Mouse (Mus musculus): Measurements from ENCODE around the gene Pfdn4.

Gene Pfdn4

DNA sequence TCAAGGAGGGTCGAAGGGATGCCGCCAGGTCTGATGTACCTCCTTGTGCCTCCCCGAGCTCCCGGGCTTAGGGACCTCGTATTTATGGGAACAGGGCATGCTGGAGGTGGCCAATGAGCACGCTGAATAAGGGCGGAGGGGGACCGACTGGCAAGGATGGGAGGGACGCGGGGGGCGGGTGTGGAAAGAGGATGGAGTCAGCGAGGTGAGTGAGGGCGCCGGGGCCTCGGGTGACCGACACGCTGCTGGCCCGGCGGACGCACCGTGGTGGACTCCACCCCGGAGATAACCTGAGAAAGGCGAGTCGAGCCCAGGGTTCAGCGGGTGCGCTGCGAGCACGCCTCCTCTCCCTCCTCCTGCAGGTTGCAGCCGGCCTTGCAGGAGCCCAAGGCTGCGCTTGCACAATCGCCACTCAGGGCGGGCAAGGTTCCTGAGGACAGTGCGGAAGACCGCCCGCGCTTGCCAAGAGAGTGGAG is 901 bp downstream of the Pfdn4 start, which contains the start of gene Cyp24a1:
Cyp24a1 (minus strand) TSS at position 55 of the 476 bp plus-strand sequence.
- no peak for DNase-seq (ENCODE audit: low spot score)

DNA sequence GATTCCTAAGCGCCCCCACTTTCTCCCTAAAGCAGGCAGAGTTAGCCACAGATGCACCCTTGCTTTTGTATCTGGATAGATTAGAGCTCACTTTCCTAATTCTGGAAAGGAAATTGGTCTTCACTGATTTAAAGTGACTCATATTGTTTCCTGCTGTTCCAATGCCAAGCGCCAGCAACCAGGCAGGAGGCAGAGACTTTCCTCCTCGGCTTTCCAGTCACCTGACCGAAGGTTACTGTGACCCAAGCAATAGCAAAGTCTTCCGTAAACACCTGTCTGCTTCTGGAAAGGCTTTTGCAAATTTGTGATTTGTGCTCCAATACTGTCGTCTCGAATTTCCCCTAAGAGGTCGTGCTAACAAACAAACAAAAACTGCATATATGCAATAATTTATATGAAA is 1.8 kb downstream of the Pfdn4 start:
- DNase-seq (ENCODE audit: low spot score): no peak

DNA sequence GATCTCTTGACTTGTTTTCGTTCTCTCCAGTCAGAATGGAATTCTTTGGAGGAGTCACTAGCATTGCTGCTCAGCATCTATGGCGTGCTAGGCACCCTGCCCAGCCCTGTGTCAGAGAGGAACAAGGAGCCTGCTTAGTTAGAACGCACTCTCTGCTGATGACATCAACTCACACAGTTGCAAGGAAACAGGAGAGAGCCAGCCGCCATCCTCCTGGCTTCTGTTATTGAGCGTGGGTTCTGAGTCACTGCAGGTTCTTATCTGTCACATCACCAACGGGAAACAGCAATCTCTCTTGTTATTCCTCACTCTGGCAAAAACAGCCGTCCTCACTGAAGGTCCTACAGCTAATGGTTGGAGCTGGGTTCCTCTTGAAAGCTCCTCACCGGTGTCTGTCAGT is 7.1 kb downstream of the Pfdn4 start:
- DNase-seq (ENCODE audit: low spot score): no peak

DNA sequence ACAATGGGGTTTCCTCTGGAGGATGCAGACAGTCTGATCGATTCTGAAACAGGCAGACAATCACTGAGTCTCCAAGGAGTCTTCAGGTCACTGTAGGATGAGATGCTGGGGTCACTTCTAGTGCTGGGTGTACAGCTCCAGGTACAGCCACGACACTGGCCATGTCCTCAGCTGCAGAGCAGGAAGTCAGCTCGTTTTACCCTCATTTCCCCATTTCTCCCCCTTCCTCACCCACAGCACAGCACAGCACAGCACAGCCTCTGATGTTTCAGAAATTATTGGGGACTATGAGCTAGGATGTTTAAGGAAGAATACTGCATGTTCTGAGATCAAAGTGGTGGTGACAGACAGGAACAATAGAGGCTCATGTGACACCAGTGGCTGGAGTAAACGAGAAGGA is 7.8 kb downstream of the Pfdn4 start:
- no peak for DNase-seq (ENCODE audit: low spot score)

DNA sequence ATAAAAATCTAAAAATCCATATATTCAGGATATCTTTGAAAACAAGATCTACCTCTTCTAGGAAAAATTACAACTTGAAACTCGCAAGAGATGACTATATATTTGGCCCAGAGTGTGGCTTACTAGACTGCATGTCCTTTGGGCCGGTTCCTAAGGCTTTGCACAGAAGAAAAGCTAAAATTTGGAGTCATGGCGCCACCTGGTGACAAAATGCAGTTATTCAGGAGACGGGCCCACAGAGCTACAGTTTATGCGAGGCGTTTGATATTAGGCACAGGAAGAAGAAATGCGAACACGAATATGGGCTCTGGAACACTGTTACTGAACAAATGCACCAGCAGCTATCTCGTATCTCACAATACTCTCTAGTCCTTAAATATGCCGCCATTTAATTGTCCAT is 11.5 kb downstream of the Pfdn4 start:
- DNase-seq (ENCODE audit: low spot score): peak; percentile 56

DNA sequence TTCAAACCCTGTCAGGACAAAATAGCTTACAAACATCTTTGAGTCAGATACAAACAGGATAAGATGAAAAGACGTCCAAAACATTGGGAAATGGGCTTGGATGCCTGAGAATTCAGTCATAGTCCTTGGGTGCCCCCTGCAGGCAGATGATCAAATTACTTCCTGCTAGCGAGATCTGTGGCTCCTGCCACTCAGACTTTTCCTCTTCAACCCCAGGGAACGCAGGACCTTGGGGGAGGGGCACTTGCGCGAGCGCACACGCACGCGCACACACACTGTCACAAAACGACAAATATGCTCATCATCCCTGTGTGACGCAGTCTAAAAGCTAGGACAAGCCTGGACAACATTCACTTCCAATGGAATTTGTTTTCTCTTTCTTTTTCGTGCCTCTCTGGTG is 12.6 kb downstream of the Pfdn4 start:
- DNase-seq (ENCODE audit: low spot score): peak; percentile 63

DNA sequence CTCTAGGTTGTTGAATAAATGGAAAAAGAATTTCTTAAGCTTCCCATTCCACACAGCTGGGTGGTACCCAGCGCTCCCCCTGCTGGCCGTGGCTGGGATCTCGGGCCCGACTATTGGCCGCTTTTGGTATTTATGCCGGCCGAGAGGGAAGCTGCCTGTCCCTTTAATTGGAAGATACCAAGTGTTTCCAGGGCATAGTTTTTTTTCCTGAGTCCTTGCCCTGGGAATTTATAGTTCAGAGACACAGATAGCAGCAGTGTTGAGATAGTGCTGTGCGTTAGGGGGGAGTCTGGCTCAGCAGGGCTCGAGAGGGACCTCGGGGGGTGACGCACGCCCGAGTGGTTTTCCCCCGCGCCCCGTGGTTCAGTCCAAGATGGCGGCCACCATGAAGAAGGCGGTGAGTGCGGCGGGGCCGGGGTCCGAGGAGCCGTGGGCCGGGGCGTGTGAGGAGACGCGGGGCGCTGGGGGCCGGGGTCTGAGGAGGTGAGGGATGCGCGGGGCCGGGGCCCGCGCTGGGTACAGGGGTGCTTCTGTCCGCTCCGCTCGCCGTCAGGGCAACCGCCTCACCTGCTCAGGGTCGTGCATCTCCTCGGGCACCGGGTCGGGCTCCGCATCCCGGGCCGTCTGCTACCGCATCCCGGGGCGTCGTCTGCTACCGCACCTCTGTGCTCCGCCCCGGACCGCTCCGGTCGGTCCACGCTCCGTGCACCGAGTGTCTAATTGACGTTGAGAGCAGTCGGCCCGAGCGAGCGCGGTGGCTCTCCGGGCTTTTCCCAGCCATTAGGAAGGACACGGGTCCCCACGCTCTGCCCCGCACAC is 15.1 kb downstream of the Pfdn4 start:
- peak; percentile 84 for DNase-seq (ENCODE audit: low spot score)

DNA sequence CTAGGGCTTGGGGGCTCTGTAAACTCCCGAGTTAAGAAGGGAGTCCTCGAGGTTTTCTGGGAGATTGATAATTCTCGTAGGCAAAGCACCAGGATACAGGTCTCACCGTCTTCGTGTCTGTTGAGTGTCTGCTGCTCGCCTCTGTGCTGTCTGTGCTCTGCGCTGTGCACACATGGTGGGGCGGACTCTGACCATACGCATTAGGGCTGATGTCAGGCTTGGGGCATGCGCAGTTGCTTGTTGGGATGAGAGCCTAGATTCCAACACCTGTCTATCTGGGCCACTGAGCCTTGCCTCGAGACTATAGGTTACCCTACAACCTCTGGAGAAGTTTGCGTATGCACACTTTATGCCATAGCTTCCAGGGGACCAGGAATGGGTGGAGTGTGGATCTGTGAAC is 17.5 kb downstream of the Pfdn4 start:
- no peak for DNase-seq (ENCODE audit: low spot score)

DNA sequence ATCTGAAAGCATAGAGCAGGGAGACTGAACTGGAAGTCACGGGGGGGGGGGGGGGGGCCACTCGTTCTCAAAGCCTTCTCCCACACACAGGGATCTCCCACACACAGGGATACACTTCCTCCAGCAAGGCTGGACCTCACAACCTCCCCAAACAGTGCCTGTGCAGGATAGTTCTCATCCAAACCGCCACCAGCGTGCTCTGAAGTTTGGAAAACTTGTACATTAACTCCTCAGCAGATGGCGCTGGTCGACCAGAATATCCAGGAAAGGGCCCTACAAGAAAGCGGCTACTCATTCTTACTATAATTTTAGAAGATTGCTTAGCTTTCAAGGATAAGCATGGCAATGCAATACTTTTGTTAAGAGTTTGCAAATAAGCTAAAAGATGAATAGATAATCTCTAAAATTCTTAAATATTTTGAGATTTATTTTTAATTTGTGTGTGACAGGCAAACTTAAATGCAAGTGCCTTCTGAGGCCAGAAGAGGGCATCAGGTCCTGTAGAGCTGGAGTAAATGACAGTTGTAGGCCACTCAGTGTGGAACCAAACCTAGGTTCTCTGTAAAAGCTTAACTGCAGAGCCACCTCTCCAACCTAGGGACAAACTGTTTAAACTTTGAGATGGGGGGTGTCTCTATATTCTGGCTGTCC is 24.2 kb downstream of the Pfdn4 start:
- DNase-seq (ENCODE audit: low spot score): no peak

DNA sequence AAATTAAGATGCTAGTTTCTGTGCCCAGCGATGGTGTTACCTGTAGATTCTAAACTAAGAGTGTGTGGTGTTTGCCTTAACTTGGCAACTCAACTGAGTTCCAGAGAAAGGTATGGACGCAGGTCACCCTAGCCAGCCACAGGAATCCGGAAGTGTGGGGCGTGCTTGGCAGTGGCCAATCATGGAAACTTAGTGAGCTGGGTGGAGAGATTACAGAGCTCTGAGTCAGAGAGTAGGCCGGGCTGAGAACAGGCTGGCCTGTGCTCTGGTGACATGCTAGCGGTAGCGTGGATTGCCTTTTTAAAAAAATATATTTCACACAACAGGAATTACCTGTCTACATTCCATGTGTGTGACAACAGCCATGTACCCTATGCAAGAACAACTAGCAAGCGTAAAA is 30.3 kb downstream of the Pfdn4 start:
- DNase-seq (ENCODE audit: low spot score): no peak

DNA sequence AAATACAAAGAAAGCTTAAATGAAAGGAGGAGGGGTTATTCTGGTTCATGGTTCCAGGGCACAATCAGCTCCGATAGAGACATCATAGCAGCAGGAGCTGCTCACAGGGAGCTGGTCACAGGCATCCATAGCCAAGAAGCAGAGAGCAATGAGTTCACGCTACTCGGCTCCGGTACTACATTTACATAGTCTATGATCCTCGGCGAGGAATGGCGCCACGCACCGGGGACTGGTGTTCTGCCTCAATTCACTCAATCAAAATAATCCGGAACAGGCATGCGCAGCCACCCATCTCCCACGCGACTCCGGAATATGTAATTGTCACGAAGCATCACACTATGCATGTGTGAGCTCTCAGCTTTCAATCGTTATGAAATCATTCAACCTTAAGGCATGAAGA is 31.8 kb downstream of the Pfdn4 start:
- DNase-seq (ENCODE audit: low spot score): no peak

DNA sequence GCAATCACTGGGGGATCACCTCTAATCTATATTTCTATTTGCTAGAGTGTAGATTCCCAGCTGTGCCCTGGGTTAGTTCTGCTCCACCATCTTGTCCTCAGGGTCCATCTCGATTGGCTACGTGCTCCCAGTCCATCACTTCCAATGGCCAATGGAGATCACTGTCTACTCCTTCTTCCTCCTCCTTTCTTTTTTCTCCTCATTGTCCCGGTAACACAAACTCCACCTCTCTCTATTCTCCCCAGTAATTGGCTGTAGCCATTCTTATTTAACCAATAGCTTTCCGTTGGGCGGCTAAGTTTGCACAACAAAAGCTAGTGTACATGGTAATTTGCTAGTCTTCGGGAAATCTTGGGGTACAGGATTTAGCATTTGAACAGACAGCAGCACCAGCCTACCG is 33.5 kb downstream of the Pfdn4 start:
- no peak for DNase-seq (ENCODE audit: low spot score)

DNA sequence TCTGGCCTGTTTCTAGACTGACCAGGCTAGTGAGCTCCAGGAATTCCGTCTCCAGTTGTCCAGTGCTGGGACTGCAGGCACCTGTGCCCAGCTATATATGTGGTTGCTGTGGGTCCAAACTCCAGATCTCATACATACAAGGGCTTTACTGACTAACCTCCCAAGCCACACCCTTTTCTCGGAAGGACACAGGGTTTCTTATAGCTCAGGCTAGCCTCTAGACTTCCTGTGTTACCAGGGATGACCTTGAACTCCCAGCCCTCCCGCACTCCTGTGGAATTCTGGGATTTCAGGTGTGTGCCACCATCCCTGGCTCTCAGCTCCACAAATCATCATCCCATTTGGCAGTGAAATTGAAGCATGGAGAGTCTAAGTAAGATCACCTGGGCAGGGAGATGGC is 34.0 kb downstream of the Pfdn4 start:
- no peak for DNase-seq (ENCODE audit: low spot score)

DNA sequence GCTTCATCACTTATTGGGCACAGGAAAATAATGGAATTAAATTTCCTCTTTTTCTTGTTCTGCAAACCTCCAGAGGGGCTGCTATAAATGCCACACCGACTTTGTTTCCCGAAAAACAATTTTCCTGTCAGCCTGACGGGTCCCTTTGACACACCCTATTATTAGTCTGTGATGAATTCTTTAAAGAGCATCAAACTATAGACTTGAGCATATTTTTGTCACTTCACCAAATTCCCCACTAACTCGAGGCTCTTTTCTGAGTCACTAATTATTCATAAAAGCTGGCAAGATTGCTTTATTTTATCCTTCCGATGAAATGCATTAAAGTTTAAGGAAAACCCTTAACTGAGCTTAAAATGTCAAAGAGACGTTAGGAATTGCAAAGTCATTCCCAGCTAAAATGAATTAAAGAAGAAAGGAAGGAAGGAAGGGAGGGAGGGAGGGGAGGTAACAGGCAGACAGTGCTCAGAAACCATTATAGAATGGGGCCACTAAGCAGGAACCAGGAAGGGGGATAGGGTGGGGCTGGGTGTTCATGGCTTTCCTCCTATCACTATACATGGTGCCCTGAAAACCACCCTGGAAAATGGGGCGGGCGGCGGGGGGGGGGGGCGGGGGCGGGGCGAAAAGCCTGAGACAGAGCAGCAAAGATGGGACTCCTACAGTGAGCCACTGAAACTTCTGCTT is 38.0 kb downstream of the Pfdn4 start:
- DNase-seq (ENCODE audit: low spot score): no peak

DNA sequence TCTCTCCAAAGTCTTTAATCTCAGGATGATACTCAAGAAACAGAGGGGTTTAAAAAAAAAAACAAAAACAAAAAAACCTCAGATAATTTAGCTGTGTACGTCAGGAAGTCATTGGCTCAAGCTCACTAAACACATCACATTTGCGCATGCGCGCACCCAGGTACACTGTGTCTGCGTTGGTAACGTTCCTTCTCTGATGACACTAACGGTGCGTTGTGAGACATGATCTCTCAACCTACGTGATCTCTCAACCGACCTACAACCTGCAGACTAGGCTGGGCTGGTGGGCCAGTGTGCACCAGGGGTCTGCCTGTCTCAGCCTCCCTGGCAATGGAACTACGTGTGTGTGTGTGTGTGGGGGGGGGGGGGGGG is 38.6 kb downstream of the Pfdn4 start:
- no peak for DNase-seq (ENCODE audit: low spot score)

DNA sequence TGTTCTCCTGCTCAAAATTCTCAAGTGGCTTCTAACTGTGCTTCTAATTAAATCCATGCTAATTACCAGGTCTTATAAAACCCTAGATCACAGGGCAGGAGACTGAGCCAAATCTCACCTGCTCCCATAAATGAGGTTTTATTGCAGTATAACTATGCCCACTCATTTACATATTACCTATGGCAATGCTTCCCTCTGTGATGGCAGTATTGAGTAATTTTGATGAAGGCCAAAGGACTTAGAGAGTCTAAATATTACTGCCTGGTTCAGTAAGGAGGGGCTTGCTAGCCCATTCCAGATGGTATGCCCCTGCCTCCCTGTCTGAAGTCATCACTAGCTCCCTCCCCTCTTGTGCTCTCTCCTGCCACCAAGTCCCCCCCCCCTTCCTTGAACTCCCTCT is 39.6 kb downstream of the Pfdn4 start:
- DNase-seq (ENCODE audit: low spot score): no peak

DNA sequence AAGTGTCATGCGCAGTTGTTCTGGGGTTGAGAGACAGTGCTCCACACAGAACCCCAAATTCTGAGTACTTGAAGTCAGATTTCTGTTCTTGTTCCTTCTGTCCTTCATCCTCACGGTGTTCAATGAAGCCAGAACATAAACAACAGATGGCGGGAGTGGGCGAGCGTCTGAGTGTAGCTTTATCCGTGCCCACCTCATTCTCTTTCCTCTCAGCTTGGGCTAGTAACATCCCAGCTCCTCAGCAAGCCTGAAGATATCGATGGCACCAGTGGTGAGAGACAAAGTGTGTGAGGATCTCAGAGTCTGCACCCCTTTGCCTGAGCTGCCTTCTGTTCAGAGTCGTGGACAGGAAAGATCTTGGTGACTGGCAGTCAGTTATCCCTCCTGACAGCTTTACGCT is 43.0 kb downstream of the Pfdn4 start:
- DNase-seq (ENCODE audit: low spot score): no peak

DNA sequence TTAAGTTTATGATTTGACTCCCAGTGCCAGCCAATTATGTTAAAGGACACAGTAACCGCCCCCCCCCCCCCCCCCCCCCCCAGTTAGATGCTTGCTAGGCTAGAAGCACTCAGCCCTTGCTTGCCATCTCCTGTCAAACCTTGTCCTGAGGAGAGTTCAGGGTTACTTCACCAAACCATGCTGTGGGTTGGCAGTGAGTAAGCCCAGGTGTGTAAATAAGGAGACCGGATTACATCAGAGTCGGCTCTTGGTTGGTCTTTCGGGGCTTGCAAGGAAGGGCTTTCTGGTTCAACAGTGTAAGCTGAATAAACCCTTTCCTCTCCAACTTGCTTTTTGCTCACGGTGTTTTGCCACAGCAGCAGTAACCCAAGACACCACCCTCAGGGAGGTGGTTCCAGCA is 47.4 kb downstream of the Pfdn4 start:
- no peak for DNase-seq (ENCODE audit: low spot score)

DNA sequence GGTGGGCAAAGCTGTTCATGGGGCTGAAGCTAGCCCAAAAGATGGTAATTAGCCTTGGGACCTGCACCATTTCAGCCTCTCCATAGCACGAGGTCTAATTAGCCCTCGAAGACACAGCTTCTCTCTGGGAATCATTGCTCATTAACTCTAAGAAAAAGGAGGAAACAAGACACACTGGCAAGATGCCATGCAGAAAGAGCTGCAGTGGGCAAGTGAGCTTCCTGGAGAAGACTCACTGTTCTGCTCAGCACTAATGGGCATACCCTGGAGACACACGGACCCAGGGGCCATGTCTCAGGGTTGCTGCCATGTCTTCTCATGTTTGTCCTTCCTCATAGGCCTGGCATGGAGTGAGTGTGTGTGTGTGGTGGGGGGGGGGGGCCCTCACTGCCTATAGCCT is 47.9 kb downstream of the Pfdn4 start:
- no peak for DNase-seq (ENCODE audit: low spot score)

DNA sequence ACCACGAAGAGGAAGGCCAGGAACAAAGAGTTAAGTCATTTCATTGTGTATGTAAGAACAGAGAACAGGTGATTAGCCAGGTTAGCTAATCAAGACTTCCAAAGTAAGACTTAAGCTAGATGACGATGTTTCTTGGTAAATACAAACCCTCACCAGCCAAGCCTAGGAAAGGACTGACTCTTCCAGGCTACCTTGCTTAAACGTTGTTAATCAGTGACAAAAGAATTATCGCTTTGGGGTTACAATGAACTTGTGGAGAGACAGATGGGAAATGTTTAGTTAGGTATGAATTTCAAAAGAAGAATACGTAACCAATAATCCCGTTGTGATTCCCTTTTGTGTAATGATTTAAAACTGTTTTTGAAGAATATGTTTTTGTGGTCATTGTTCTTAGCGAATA is 48.7 kb downstream of the Pfdn4 start:
- DNase-seq (ENCODE audit: low spot score): no peak

DNA sequence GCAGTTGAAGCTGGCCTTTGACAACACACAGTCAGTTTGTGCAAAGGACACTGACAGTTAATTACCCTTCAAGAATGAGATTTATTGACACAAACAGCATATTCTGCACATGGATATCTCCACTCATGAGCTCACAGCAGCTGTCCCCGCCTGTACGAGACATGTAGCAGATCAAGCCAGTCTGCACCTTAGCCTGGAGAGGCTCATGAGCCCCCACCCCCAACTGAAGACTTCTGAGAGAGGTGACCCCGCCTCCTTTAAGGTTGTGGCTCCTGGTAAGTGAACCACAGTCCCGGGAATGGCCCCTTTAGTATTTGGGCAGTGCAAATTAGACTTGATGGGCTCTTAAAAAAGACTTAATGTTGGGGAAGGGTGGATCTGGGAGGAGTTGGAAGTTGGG is 49.5 kb downstream of the Pfdn4 start:
- DNase-seq (ENCODE audit: low spot score): no peak

DNA sequence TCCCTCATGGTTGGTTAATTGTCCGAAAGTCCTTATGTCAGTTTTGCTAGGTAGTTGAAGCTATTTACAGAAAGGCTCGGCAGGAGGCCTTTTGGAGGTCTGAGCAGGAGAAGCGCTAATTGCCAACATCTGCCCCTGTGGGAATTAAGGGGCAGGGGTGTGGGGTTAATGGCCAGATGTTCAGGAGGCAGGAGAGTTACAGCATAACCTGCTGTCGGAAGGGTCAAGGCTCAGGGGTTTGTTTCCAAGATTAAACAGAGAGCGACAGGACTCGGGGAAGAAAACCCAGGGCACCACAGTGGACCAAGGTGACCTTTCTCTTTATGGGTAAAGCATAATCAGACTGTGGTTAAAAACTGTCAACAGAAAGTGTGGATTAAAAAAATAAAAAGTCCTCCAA is 51.3 kb downstream of the Pfdn4 start:
- DNase-seq (ENCODE audit: low spot score): no peak

DNA sequence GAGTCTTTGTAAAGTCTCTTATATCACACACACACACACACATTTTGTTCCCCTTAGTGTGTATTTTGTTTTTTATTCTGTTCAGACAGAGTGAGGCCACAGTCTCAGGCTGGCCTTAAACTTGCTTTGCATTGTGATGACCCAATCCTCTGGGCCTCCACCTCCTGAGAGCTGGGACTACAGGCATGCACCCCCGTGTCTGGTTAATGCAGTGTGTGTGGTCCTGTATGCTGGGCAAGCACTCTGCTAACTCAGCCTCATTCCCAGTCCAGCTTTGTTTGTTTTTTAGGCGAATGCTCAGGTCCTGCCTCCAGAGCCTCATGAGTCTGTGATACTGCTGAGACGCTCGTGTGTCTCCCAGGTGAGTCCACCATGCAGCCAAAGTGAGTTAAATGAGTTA is 51.8 kb downstream of the Pfdn4 start:
- DNase-seq (ENCODE audit: low spot score): no peak

All from spleen, adult 12 weeks (tissue).